Mouse (Mus musculus) E14TG2a.4 (cell line): ENCODE measurements around the gene Grm8.

Source experiments
- CTCF ChIP-seq: conservative IDR thresholded peaks from 2 replicates; pipeline ENCODE4 v1.5.1; 2014; ENCODE audit warnings: low read length
- POU5F1 ChIP-seq: IDR thresholded peaks from 2 replicates; pipeline ENCODE4 v1.6.1; 2014; ENCODE audit warnings: low read length, borderline replicate concordance

DNA sequence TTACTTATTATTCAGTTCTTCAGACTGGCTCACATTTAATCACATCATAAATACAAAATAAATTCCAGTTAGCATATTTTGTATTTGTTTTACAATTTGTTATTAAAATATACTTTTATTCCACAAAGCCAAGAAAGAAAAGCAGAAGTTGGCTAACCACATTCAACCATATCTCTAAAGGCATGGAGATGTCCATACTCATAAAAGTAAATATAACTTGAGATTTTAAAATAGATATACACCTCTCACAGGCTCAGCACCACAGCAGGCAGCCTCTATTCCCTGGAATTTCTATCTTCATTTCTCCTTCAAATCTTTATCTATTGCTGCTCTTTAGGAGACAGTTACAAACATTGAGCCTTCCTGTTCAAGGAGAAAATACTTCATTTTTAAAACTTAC is 774.5 kb downstream of the Grm8 start:
- TF ChIP-seq CTCF (no peak), POU5F1 (no peak)
